Mouse (Mus musculus): ENCODE data around the gene Syt1. TPM values are rescaled to one million over a fixed set of nuclear protein-coding genes. Genes with fewer than 3 reads are reported as not detected.
A peak's percentile ranks its signal among the peaks of the same experiment; 100 is the strongest.

Gene Syt1
- polyA plus RNA-seq, 1 experiment from 2014 or later: 5.5 TPM

- Histone ChIP-seq H3K4me2 (replicated peaks) (no peak overlapping the region), H3K4me3 (no peak overlapping the region), H3K27me3 (no peaks in the 10 kb centered on the region), H3K9ac (no peak overlapping the region), H3K9me3 (0 out of 2 replicates have a peak, but pooled peaks cover 3% of the 10 kb centered on the region), H3K4me1 (no peaks in the 10 kb centered on the region), H3K27ac (no peak overlapping the region), H3K36me3 (no peaks in the 10 kb centered on the region)
- whole genome bisulfite sequencing: 65% methylated on average over 2 of the region's 2 CpGs
- no peak for ATAC-seq (ENCODE audit: insufficient number of reproducible peaks, insufficient read depth, low FRiP score, low TSS enrichment)
Measured at GRCm38 (mm10) chr10:108733982-108734381, 276.8 kb downstream of the Syt1 start.

- WGBS: 72% methylated on average over 8 of the region's 8 CpGs
Measured at GRCm38 (mm10) chr10:108728961-108729360, 281.8 kb downstream of the Syt1 start.

GRCm38 (mm10) chr10:108726391-108726790 lies 284.4 kb downstream of the Syt1 start:
- 81% methylated on average over 4 of the region's 4 CpGs for WGBS
- no peak for ATAC-seq (ENCODE audit: insufficient number of reproducible peaks, insufficient read depth, low FRiP score, low TSS enrichment)

More at GRCm38 (mm10) chr10:108728961-108729360, 281.8 kb downstream of the Syt1 start:
- Histone ChIP-seq H3K4me3 (no peak overlapping the region), H3K9me3 (0 out of 2 replicates have a peak, but pooled peaks cover 3% of the 10 kb centered on the region), H3K27ac (no peak overlapping the region), H3K36me3 (no peaks in the 10 kb centered on the region), H3K4me1 (no peaks in the 10 kb centered on the region), H3K27me3 (no peaks in the 10 kb centered on the region), H3K4me2 (replicated peaks) (no peak overlapping the region), H3K9ac (no peak overlapping the region)
- ATAC-seq (ENCODE audit: insufficient number of reproducible peaks, insufficient read depth, low FRiP score, low TSS enrichment): no peak

GRCm38 (mm10) chr10:108724878-108725277 lies 285.9 kb downstream of the Syt1 start:
- no peaks in the 10 kb centered on the region for H3K9me3 ChIP-seq
- H3K27ac ChIP-seq: no peak overlapping the region
- no peaks in the 10 kb centered on the region for H3K4me1 ChIP-seq
- H3K4me3 ChIP-seq: no peak overlapping the region
- WGBS: 77% methylated on average over 3 of the region's 3 CpGs
- no peak for ATAC-seq (ENCODE audit: insufficient number of reproducible peaks, insufficient read depth, low FRiP score, low TSS enrichment)
- H3K4me2 ChIP-seq (replicated peaks): no peak overlapping the region
- H3K36me3 ChIP-seq: no peaks in the 10 kb centered on the region
- no peak overlapping the region for H3K9ac ChIP-seq
- no peaks in the 10 kb centered on the region for H3K27me3 ChIP-seq

More at GRCm38 (mm10) chr10:108726391-108726790, 284.4 kb downstream of the Syt1 start:
- Histone ChIP-seq H3K27me3 (no peaks in the 10 kb centered on the region), H3K36me3 (no peaks in the 10 kb centered on the region), H3K27ac (no peak overlapping the region), H3K4me1 (no peaks in the 10 kb centered on the region), H3K9ac (no peak overlapping the region), H3K4me3 (no peak overlapping the region), H3K4me2 (replicated peaks) (no peak overlapping the region), H3K9me3 (no peaks in the 10 kb centered on the region)

GRCm38 (mm10) chr10:108710514-108710913 lies 300.3 kb downstream of the Syt1 start:
- Histone ChIP-seq H3K9ac (no peak overlapping the region), H3K27me3 (no peaks in the 10 kb centered on the region), H3K4me1 (no peaks in the 10 kb centered on the region), H3K27ac (no peak overlapping the region), H3K9me3 (no peaks in the 10 kb centered on the region), H3K4me2 (replicated peaks) (no peak overlapping the region), H3K4me3 (no peak overlapping the region), H3K36me3 (no peaks in the 10 kb centered on the region)
- ATAC-seq (ENCODE audit: insufficient number of reproducible peaks, insufficient read depth, low FRiP score, low TSS enrichment): no peak
- 65% methylated on average over 5 of the region's 5 CpGs for WGBS

GRCm38 (mm10) chr10:108705658-108706057 lies 305.1 kb downstream of the Syt1 start:
- Histone ChIP-seq H3K4me2 (replicated peaks) (no peak overlapping the region), H3K36me3 (no peaks in the 10 kb centered on the region), H3K9me3 (no peaks in the 10 kb centered on the region), H3K9ac (no peak overlapping the region), H3K4me3 (no peak overlapping the region), H3K4me1 (no peaks in the 10 kb centered on the region), H3K27ac (no peak overlapping the region), H3K27me3 (no peaks in the 10 kb centered on the region)
- 87% methylated on average over 3 of the region's 3 CpGs for WGBS
- no peak for ATAC-seq (ENCODE audit: insufficient number of reproducible peaks, insufficient read depth, low FRiP score, low TSS enrichment)

- Histone ChIP-seq H3K36me3 (no peaks in the 10 kb centered on the region), H3K27ac (no peak overlapping the region), H3K27me3 (no peaks in the 10 kb centered on the region), H3K9ac (no peak overlapping the region), H3K4me3 (no peak overlapping the region), H3K4me1 (no peaks in the 10 kb centered on the region), H3K4me2 (replicated peaks) (no peak overlapping the region), H3K9me3 (no peaks in the 10 kb centered on the region)
- ATAC-seq (ENCODE audit: insufficient number of reproducible peaks, insufficient read depth, low FRiP score, low TSS enrichment): no peak
- WGBS: 47% methylated on average over 14 of the region's 14 CpGs
Measured at GRCm38 (mm10) chr10:108701361-108702128, 309.2 kb downstream of the Syt1 start.

- Histone ChIP-seq H3K27ac (no peak within 1 kb of the TSS), H3K4me3 (no peak within 1 kb of the TSS), H3K4me2 (replicated peaks) (no peak within 1 kb of the TSS), H3K4me1 (no peaks in the 10 kb centered on the region), H3K9ac (no peak within 1 kb of the TSS; the same call in 1 of the 2 replicates), H3K36me3 (no peaks in the 10 kb centered on the region), H3K9me3 (no peaks in the 10 kb centered on the region), H3K27me3 (no peaks in the 10 kb centered on the region)
- WGBS: 91% methylated on average over 9 of the region's 9 CpGs
- no peak for ATAC-seq (ENCODE audit: insufficient number of reproducible peaks, insufficient read depth, low FRiP score, low TSS enrichment)
Measured at GRCm38 (mm10) chr10:108699946-108700345, 310.8 kb downstream of the Syt1 start, which contains the start of gene Gm5136. Gm5136 (minus strand) TSS chr10:108700160.

- H3K4me1 ChIP-seq: no peaks in the 10 kb centered on the region
- H3K36me3 ChIP-seq: no peaks in the 10 kb centered on the region
- H3K4me2 ChIP-seq (replicated peaks): no peak overlapping the region
- H3K27me3 ChIP-seq: no peaks in the 10 kb centered on the region
- ATAC-seq (ENCODE audit: insufficient number of reproducible peaks, insufficient read depth, low FRiP score, low TSS enrichment): no peak
- 61% methylated on average over 5 of the region's 5 CpGs for WGBS
- H3K9me3 ChIP-seq: no peaks in the 10 kb centered on the region
- H3K9ac ChIP-seq: no peak overlapping the region
- no peak overlapping the region for H3K4me3 ChIP-seq
- no peak overlapping the region for H3K27ac ChIP-seq
Measured at GRCm38 (mm10) chr10:108697062-108697461, 313.7 kb downstream of the Syt1 start.

- Histone ChIP-seq H3K4me2 (replicated peaks) (no peak overlapping the region), H3K9ac (no peak overlapping the region), H3K27ac (no peak overlapping the region), H3K36me3 (no peaks in the 10 kb centered on the region), H3K4me1 (no peaks in the 10 kb centered on the region), H3K4me3 (no peak overlapping the region), H3K27me3 (no peaks in the 10 kb centered on the region), H3K9me3 (no peaks in the 10 kb centered on the region)
- no peak for ATAC-seq (ENCODE audit: insufficient number of reproducible peaks, insufficient read depth, low FRiP score, low TSS enrichment)
- WGBS: 69% methylated on average over 9 of the region's 9 CpGs
Measured at GRCm38 (mm10) chr10:108690954-108691353, 319.8 kb downstream of the Syt1 start.

GRCm38 (mm10) chr10:108686696-108687095 lies 324.1 kb downstream of the Syt1 start:
- Histone ChIP-seq H3K4me3 (no peak overlapping the region), H3K27ac (no peak overlapping the region), H3K36me3 (no peaks in the 10 kb centered on the region), H3K9ac (no peak overlapping the region), H3K27me3 (no peaks in the 10 kb centered on the region), H3K4me1 (no peaks in the 10 kb centered on the region), H3K4me2 (replicated peaks) (no peak overlapping the region), H3K9me3 (no peaks in the 10 kb centered on the region)
- no peak for ATAC-seq (ENCODE audit: insufficient number of reproducible peaks, insufficient read depth, low FRiP score, low TSS enrichment)
- WGBS: 82% methylated on average over 4 of the region's 4 CpGs

- Histone ChIP-seq H3K9me3 (no peaks in the 10 kb centered on the region), H3K9ac (no peak overlapping the region), H3K36me3 (no peaks in the 10 kb centered on the region), H3K27ac (no peak overlapping the region), H3K4me3 (no peak overlapping the region), H3K4me1 (no peaks in the 10 kb centered on the region), H3K27me3 (no peaks in the 10 kb centered on the region), H3K4me2 (replicated peaks) (no peak overlapping the region)
- WGBS: 67% methylated on average over 14 of the region's 14 CpGs
- ATAC-seq (ENCODE audit: insufficient number of reproducible peaks, insufficient read depth, low FRiP score, low TSS enrichment): 0 out of 2 replicates have a peak, but pooled peaks have one; percentile 42
Measured at GRCm38 (mm10) chr10:108679675-108680390, 330.9 kb downstream of the Syt1 start.

Measured in embryonic facial prominence, embryonic 12.5 days (tissue).